Mouse (Mus musculus) erythroblast, embryonic 14.5 days (primary cell): ENCODE data around the gene Man1c1. TPM values are rescaled to one million over a fixed set of nuclear protein-coding genes. Genes with fewer than 3 reads are reported as not detected.

Experiments
- H3K27me3 ChIP-seq: 2 replicates; pipeline ENCODE4 v1.6.1; 2012; ENCODE audit warnings: inconsistent platforms; ENCODE audit not compliant: control insufficient read depth
- H3K36me3 ChIP-seq: 2 replicates; pipeline ENCODE4 v1.6.1; 2012; ENCODE audit warnings: mild to moderate bottlenecking, inconsistent platforms; ENCODE audit not compliant: control insufficient read depth
- H3K4me1 ChIP-seq: 2 replicates; pipeline ENCODE4 v1.6.1; 2012; ENCODE audit warnings: inconsistent platforms; ENCODE audit not compliant: control insufficient read depth
- H3K4me3 ChIP-seq: replicated peaks from 2 replicates; pipeline ENCODE3; 2012; ENCODE audit warnings: moderate library complexity, mild to moderate bottlenecking, inconsistent platforms
- H3K9me3 ChIP-seq: 2 replicates; pipeline ENCODE4 v1.6.1; 2012; ENCODE audit warnings: low read length, inconsistent platforms, mixed read lengths; ENCODE audit not compliant: control insufficient read depth
- GATA1 ChIP-seq: IDR thresholded peaks from 2 replicates; pipeline ENCODE4 v1.6.1; 2012; ENCODE audit warnings: low read length, inconsistent platforms, mixed read lengths
- TAL1 ChIP-seq: IDR thresholded peaks from 3 replicates; pipeline ENCODE4 v1.6.1; 2012; ENCODE audit warnings: low read length, inconsistent platforms, mixed read lengths
- polyA plus RNA-seq: library from polyadenylated mRNA; stranded (reverse); fragments of >175 nt; gene quantifications from 2 replicates; pipeline ENCODE4 v1.2.3, GENCODE M21; 2012

Man1c1 gene
- polyA plus RNA-seq, 1 experiment, result 0.07 TPM

- no peaks in the 10 kb centered on the region for H3K9me3 ChIP-seq
- no peaks in the 10 kb centered on the region for H3K27me3 ChIP-seq
- H3K36me3 ChIP-seq, result no peaks in the 10 kb centered on the region
- H3K4me1 ChIP-seq, result no peaks in the 10 kb centered on the region
- no peak for TF ChIP-seq TAL1
- no peak for TF ChIP-seq GATA1
- no peak overlapping the region for H3K4me3 ChIP-seq
Observed at GRCm38 (mm10) chr4:134652720-134653119, 51.4 kb downstream of the Man1c1 start.

- H3K27me3 ChIP-seq, result no peaks in the 10 kb centered on the region
- no peak overlapping the region for H3K4me3 ChIP-seq
- no peaks in the 10 kb centered on the region for H3K9me3 ChIP-seq
- no peak for TF ChIP-seq GATA1
- TF ChIP-seq TAL1, result no peak
- no peaks in the 10 kb centered on the region for H3K36me3 ChIP-seq
- H3K4me1 ChIP-seq, result no peaks in the 10 kb centered on the region
Observed at GRCm38 (mm10) chr4:134652151-134652550, 51.9 kb downstream of the Man1c1 start.

GRCm38 (mm10) chr4:134651358-134651757 lies 52.7 kb downstream of the Man1c1 start:
- Histone ChIP-seq H3K4me1 (no peaks in the 10 kb centered on the region), H3K36me3 (no peaks in the 10 kb centered on the region), H3K9me3 (no peaks in the 10 kb centered on the region), H3K4me3 (no peak overlapping the region), H3K27me3 (no peaks in the 10 kb centered on the region)
- TF ChIP-seq TAL1, result no peak
- TF ChIP-seq GATA1, result no peak

DNA sequence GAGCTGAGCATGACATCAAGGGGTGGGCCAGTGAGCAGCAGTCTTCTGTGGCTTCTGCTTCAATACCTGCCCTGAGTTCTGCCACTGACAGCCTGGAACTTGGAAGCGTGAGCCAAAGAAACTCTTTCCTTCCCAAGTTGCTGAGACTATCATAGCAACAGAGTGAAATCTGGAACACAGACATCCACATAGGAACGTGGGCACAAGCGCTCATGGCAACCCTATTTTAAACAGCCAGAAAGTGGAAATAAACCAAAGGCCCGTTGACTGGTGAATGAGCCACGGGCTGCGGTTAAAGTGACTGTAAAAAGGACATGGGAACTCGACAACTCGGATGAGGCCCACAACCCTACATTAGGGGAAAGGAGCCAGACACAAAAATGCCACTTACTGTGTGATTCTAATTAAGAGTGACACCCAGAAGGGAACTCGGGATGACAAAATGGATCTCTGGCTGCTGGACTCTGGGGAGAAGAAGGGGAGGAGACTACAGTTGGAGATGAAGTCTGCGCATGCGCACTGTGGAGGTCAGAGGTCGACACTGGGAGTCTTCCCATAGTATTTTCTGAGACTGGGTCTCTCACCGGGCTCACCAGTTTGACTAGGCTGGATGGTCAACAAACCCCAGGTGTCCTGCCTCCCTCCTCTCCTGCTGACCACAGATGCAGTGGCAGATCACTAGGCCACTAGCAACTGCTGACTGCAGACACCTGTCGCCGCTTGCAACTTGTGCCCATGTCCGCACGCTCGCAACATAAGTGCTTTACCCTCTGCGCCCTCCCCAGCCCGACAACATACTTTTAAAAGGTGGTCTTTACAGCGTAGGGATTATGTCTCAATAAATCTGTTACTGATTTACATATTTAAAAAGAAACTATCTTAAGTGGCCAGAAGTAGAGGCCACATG lies 58.8 kb downstream of the Man1c1 start:
- no peak for TF ChIP-seq GATA1
- no peak for TF ChIP-seq TAL1
- H3K27me3 ChIP-seq, result no peaks in the 10 kb centered on the region

DNA sequence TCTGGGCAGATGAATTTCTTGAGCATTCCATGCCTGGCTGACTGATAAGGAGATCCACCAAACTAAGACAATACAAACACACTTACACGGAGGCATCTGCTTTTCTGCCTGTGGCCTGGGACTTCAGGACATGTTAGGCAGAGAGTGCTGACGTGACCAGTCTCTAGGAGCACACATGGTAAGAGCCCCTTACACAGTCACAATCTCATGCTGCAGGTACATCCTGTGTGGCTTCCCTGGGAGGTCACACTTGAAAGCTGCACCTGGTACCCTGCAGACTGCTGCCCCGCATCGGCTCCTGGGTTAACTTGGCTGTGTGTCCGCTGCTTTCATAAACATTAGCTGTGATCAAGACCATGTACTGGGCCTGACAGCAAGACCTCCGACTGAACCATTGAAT lies 59.7 kb downstream of the Man1c1 start:
- Histone ChIP-seq H3K36me3 (no peaks in the 10 kb centered on the region), H3K4me1 (peaks cover 2% of the 10 kb centered on the region; the same call in 1 of the 2 replicates), H3K9me3 (no peaks in the 10 kb centered on the region), H3K4me3 (no peak overlapping the region), H3K27me3 (no peaks in the 10 kb centered on the region)
- TF ChIP-seq TAL1 (no peak), GATA1 (no peak)

More for the DNA sequence above, 58.8 kb downstream of the Man1c1 start:
- Histone ChIP-seq H3K9me3 (no peaks in the 10 kb centered on the region), H3K4me1 (peaks cover 2% of the 10 kb centered on the region; the same call in 1 of the 2 replicates), H3K36me3 (no peaks in the 10 kb centered on the region), H3K4me3 (no peak overlapping the region)

DNA sequence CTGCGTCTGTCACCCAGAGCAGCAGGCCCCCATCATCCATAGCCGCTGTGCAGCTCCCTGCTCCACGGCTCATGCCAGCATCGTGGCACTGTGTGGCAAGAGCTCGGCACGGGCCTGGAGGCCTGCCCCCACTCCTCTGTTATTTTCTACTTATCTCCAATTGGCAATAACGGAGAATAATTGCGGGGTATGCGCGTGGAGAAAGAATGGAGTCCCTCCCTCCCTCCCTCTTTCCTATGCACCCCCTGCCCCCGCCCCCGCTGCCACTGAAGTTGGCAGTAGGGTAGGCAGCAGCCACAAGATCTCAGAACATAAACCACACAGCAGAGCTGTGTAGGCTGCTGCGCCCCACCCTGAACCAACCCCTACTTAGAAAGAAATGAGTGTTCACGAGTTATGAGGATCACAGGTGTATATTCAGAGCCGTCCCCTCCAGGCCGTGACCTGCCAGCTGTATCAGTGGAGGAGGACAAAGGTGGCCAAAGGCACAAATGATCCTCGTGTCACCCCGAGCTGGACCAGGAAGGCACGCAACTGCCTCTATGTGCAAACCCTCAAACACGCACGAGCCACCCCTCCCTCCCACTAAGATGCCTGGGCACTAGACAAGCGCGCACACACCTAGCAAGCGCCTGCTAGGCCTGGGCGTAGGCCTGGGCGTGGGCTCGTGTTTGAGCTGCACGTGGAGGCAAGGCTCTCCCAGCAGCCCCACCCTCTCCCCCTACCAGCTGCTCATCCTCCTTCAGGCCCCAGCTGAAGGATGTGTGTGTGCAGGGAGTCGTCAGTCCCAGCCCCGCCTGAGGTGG lies 62.2 kb downstream of the Man1c1 start:
- TF ChIP-seq TAL1 (no peak), GATA1 (no peak)
- H3K9me3 ChIP-seq, result no peaks in the 10 kb centered on the region
- peaks cover 2% of the 10 kb centered on the region; the same call in 1 of the 2 replicates for H3K4me1 ChIP-seq
- H3K36me3 ChIP-seq, result no peaks in the 10 kb centered on the region
- H3K4me3 ChIP-seq, result no peak overlapping the region
- H3K27me3 ChIP-seq, result no peaks in the 10 kb centered on the region

DNA sequence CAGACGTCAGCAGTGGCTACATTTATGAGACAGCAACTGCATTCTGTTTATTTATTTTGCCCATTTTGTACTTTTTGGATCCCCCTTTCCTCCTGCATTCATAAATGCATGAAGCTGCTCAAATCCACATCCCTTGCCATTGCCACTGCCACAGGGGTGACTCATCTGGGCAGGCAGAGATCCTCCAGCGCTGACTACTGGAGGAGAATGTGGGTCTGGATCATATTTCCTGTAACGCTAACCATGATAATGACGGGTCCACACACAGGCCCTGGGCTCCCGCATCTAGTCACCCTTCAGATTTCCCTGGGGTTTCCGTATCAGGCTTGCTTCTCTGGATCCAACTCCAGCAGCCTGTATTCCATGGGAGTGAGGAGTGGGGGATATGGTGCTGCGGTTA lies 64.8 kb downstream of the Man1c1 start:
- H3K27me3 ChIP-seq, result no peaks in the 10 kb centered on the region
- no peaks in the 10 kb centered on the region for H3K9me3 ChIP-seq
- H3K4me3 ChIP-seq, result no peak overlapping the region
- TF ChIP-seq GATA1 (no peak), TAL1 (no peak)
- no peaks in the 10 kb centered on the region for H3K36me3 ChIP-seq
- H3K4me1 ChIP-seq, result peaks cover 2% of the 10 kb centered on the region; the same call in 1 of the 2 replicates

DNA sequence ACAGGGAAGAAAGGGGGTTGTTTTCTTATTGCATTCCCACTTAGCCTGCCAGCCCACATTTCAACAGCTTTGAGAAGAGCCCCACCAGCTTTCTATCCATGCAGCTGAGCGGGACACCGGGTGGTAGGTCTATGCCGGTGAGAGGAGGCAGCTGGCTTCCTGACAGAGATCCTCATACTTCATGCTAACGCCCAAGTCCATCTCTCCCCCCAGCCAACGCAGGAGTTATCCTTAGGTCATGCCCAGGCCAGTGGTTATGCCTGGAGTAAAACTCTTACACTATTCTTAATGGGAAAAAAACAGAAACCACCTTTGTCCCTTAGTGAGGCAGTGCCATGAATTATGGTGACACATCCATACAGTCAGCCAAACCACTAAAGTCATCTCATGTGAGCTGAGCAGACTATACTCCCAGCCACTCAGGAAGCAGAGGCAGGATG lies 66.0 kb downstream of the Man1c1 start:
- Histone ChIP-seq H3K27me3 (no peaks in the 10 kb centered on the region), H3K36me3 (no peaks in the 10 kb centered on the region), H3K4me3 (no peak overlapping the region), H3K4me1 (peaks cover 2% of the 10 kb centered on the region; the same call in 1 of the 2 replicates), H3K9me3 (no peaks in the 10 kb centered on the region)
- no peak for TF ChIP-seq TAL1
- TF ChIP-seq GATA1, result no peak

- TF ChIP-seq GATA1, result no peak
- TF ChIP-seq TAL1, result no peak
- H3K4me1 ChIP-seq, result no peaks in the 10 kb centered on the region
- no peaks in the 10 kb centered on the region for H3K27me3 ChIP-seq
- no peak overlapping the region for H3K4me3 ChIP-seq
- H3K36me3 ChIP-seq, result no peaks in the 10 kb centered on the region
- no peaks in the 10 kb centered on the region for H3K9me3 ChIP-seq
Observed at GRCm38 (mm10) chr4:134636406-134636805, 67.7 kb downstream of the Man1c1 start.
